Mouse (Mus musculus) erythroid progenitor cell, adult 5-6 weeks (primary cell): ENCODE results near the gene Kdsr. TPM values are rescaled to one million over a fixed set of nuclear protein-coding genes. Genes with fewer than 3 reads are reported as not detected.

Experiments
- ATAC-seq: replicated peaks from 2 replicates; pipeline ENCODE4 v1.8.0; 2016; ENCODE audit warnings: moderate number of reproducible peaks, mild to moderate bottlenecking, moderate TSS enrichment, inconsistent platforms; ENCODE audit not compliant: poor library complexity, low FRiP score, severe bottlenecking
- total RNA-seq, 2 experiments: library from RNA; stranded (forward) in 1 of 2; stranded (reverse) in 1 of 2; fragments of 150-400 nt in 1 of 2; fragments of 186-747, 209-891 nt in 1 of 2; gene quantifications; 2 replicates each; pipeline versions ENCODE4 v1.2.3 to v1.2.4; 2015 to 2017; ENCODE audit warnings: low replicate concordance in 2 of 2

Gene Kdsr
- 1.4 and 4.2 TPM in 2 replicates for total RNA-seq (2015; ENCODE audit: low replicate concordance)
- total RNA-seq (2017; ENCODE audit: low replicate concordance), result 5.6 and 12.9 TPM in 2 replicates

DNA sequence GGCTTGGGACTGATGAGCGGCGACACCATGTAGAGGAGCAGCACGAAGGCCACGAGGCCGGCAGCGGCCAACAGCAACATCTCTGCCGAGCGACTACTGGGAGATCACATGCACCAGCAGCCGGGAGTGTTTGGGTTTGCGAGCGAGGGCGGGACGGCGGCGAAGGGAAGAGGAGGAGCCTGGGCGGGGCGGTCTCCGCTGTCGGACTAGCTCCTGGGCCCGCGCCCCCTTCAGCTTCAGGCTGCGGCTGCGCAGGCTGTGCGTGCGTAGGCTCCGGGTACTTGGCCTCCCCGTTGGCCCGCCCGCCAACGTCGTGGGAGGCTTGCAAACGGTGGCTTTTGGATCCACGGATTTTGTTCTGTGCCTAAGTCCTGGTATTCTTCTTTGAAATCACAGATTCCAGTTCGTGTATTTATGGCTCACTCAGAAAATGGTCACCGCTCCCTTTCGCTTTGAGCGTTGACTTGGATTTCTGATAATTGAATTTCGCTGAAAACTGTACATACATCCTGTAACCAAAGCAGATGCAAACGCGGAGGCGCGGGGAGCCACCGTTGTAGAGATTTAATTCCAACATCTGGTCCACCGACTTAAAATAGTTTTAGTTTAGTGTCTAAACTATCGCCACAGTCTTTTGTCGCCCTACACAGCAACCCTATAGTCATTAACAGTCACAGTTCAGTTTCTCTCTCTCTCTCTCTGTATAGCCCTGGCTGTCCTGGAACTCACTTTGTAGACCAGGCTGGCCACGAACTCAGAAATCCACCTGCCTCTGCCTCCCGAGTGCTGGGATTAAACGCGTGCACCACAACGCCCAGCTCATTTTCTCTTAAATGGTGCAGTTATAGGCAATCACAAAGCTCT, at the start of gene Kdsr:
Gene Kdsr (minus strand): TSS at position 156 of the 864 bp plus-strand sequence.
- ATAC-seq, result peak; percentile 98

DNA sequence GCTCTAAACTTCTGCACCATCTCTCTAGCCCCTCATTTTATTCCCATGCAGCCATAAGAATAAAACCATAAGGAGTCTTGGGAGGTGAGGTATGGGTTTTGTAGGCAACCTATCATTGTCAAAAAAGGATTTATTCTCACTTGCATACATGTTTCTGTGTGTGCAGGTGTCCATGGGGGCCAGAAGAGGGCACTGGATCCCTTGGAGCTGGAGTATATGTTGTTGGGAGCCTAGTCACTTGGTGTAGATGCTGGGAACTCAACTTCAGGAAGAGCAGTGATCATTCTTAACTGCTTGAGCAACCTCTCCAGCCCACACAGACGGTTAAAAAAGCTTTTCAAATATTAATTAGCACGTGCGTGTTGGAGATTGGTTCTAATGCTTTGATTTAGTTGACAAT, 40.4 kb upstream of the Kdsr start:
- no peak for ATAC-seq

- no peak for ATAC-seq
Observed at GRCm38 (mm10) chr1:106799406-106799805, 39.9 kb upstream of the Kdsr start.

DNA sequence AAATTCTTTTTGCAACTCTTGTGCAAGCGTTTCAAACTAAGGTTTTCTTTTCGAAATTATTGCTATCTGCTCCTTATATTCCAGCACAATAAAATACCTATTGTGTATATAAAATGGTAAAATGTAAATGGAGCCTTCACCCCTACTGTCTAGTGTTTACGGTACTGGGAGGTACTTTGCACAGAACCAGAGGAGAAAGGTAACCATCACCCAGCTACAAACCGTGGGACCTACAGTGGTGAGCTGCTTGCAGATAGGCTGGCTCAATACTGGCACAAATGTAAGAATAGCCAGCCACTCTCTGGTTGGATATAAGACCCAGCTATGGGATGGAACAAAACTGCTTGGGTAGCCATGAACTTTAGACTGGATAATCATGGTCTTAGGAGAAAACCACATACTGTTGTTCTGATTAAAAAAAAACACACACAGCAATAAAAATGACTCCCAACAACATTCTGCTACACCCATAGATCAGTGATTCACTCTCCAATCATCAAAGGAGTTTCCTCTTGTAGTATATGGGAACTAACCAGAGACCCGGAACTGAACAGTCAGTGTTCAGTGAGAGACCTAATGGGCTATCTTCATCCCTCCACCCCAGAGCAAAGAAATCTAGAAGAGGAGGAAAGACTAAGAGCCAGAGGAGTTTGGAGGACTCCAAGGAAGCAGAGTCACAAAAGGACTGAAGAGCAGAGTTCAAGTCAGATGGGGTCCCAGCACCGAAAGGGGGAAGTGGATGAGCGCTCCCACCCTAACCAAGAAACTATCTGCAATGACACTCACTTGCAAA, 37.7 kb upstream of the Kdsr start:
- ATAC-seq, result 0 out of 2 replicates have a peak, but pooled peaks have one; percentile 12

DNA sequence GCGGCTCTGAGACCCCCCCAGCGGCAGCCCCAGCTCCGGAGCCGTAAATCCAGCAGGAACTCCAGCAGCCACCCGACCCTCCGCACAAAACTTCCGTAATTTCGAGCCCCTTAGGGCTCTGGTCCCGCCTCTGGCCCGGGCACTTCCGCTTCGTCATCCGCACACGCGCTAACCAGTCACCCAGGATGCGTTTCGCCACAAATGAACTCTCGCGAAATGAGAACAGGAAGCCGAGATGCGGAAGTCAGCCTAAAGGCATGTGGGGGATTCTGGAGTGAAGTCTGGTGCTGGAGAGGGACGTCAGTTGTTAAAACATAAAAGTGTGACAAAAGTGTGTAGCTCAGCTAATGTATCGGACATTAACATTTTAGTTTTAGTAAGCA, 37.0 kb upstream of the Kdsr start, which contains the start of gene Vps4b:
Gene Vps4b (minus strand): TSS at position 187 of the 383 bp plus-strand sequence.
- ATAC-seq, result peak; percentile 97

DNA sequence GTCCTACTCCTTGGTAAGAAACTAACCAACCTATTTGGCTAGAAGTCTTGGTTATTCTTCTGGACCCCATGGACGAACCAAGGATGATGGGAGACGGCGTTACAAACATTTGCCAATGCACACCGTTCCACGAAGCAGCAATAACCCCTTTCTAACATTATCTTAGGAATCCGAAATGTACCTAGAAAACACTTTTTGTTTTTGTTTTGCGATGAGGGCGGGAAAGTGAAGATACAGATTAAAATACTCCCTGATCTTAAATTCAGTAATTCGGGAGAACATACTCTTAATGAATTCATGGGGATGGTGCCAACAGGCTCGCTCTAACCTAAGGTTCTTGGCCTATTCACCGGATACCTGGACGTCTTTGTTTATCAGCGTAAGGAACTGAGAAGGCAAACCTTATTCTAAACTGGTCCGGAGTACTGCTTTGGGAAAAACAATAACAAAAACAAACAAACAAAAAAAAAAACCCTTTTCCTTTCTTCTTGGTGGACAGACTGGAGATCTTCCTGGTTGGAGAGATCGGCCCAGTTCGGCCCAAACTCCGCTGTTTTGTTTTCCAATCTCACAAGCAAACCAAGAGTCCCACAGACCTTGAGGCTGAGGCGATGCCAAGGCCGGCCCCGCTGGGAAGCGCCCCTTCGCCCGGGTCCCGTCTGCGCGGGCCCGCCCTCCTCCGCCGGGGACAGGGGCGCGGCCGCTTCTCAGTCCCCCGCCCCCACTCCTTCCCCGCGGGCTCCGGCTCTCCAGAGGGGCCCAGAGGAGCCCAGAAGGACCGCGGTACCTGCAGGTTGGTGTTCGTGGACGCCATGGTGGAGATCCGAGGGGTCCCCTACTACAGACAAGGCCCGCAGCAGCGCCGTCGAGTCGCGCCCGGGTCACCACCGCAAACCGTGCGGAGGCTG, 36.4 kb upstream of the Kdsr start:
- peak; percentile 78 for ATAC-seq

GRCm38 (mm10) chr1:106774896-106775295, 15.4 kb upstream of the Kdsr start:
- ATAC-seq, result no peak

DNA sequence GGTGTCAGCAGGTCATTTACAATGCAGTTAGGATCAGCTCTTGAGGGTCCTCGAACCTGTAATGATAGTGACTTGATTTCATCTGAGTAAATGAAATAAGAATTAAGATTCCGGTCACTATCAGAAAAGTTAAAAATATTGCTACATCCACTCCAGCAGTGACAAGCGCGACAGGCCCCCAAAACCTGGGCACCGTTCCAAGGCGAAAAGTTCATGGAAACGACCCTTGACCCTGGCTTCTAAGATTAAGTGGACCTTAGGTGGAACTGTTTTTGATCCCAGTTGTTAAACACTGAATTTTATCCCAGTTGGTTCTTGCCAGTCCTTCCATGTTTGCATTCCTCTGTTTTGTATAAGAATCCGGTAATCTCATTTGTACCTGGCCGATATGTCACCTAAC, 14.6 kb upstream of the Kdsr start:
- ATAC-seq, result no peak

DNA sequence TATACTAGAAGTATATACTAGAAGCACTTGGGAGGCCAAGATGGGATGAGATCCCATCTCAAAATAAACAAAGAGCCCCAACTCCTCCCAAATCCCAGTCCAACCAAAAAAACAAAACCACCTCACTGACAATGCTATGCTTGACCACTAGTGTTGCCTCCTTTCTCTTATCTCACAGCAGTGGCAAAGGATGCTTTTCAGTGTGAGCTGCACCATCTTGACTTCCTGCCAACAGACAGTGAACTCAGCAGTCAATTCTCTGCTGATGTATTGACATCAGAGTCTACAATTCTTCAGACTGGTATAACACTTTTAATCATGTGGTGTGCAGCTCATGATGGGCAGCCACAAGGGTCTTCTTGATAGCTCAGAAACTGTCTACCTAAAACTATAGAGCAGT, 9.2 kb upstream of the Kdsr start:
- no peak for ATAC-seq

GRCm38 (mm10) chr1:106765771-106766170, 6.2 kb upstream of the Kdsr start:
- ATAC-seq, result no peak

DNA sequence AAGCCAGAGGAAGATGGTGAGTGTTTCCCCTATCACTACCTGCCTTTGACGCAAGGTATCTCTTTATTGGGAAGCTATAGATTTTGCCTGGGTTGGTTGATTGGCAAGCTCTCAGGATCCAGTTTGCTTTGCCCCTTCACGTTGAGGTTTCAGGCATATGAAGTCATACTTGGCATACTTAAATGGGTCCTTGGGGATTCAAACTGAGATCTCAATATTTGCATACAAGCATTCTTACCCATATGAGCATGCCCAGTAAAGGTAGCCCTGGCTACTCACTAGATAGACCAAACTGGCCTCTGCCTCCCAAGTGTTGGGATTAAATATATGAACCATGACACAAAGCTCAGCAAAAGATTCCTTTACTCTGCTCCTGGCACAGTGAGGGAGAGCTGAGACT, 5.3 kb upstream of the Kdsr start:
- no peak for ATAC-seq

DNA sequence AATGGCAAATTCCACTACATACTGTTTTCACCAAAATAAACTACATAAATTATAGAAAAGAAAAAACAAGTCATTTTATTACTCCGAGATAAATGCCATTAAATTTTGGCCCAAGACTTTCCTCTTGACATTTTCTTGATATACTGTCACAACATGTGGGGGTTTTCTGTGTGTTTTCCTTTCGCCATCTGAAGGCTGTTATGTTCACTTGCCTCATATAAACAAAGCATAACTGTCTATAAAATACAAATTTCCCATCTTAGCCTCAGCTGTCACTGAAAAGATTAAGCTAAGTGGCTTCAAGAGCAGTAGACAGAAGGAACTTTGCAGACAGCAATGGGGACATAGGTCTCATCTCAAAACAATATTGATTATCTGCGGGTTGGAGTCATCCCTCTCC, 4.8 kb upstream of the Kdsr start:
- ATAC-seq, result no peak

DNA sequence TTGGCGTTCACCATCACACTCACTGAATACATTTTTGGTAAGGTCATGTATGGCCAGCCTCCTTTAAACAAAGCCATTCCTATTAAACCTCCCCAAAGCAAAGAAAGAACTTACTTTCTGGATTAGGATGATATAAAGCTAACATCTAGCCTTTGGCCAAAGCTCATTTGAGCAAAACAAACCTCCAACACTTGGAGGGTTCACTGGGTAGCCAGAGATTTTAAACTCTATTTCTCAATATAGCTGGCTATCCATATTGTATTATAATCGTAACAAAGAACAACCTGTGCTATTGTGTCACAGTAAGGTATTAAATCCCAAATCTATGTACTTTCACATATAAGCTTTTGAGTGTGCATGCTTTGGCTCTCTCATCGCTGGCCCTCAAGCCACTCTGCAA, 1.2 kb upstream of the Kdsr start:
- ATAC-seq, result no peak

- ATAC-seq, result peak; percentile 67
Observed at GRCm38 (mm10) chr1:106758734-106759571, 574 bp downstream of the Kdsr start.

GRCm38 (mm10) chr1:106756633-106757032, 2.9 kb downstream of the Kdsr start:
- ATAC-seq, result no peak

DNA sequence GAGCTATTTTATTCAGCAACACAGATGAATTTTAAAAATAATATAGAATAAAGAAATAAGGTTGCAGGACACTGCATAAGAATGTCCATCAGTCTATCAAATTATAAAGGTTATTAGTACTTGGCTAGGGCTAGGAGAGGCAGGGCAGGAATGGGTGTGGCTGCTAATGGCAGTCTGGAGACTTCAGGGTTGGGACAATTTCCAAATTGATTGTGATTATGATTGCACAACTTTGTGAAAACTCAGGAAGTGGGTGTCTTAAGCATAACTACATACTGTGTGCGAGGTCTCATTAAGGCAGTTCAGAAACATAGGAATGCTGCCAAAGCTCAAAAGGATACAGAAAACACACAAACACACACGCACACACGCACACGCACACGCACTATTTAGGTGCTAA, 7.5 kb downstream of the Kdsr start:
- ATAC-seq, result no peak

GRCm38 (mm10) chr1:106750656-106751055, 8.9 kb downstream of the Kdsr start:
- no peak for ATAC-seq

- ATAC-seq, result no peak
Observed at GRCm38 (mm10) chr1:106748555-106749315, 10.8 kb downstream of the Kdsr start.
